Mouse (Mus musculus) frontal cortex, adult 2 months (tissue): Measurements from ENCODE around the gene Ube2e1. TPM values are rescaled to one million over a fixed set of nuclear protein-coding genes. Genes with fewer than 3 reads are reported as not detected.

Experiments
- DNase-seq, 2 experiments: peaks; one replicate each; pipeline ENCODE4 v3.0.0; 2022; ENCODE audit warnings: low spot score in 1 of 2; ENCODE audit errors: extremely low spot score in 1 of 2
- polyA plus RNA-seq: library from polyadenylated mRNA; depleted of rRNA; stranded (reverse); fragments of >200 nt; gene quantifications from 2 replicates; pipeline ENCODE4 v1.2.3, GENCODE M21; 2012; rRNA removed

Ube2e1 gene
- polyA plus RNA-seq, result 112 and 124 TPM in 2 replicates

DNA sequence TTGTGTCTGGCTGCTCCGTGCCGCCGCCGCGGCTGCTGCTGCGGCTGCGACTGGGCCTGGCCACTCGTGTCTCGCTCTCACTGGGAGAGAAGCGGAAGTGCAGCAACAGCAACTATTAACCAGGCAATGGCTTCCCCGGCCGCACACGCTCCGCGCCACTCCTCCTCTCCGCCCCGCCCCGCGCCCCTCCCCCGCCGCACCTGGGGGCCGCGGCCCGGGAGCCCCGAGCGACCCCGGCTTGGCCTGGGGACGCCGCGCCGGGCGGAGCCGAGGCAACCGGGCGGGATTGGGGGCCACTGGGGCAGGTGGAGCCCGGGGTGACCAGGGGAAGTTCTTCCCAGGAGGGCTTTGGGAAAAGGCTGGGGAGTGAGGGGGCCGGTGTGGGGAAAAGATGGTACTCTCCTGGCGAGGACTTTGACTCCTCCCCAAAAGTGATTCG, at the start of gene Ube2e1:
Ube2e1 (minus strand) TSS at position 167 of the 439 bp plus-strand sequence.
- DNase-seq, result peak; percentile 12 to 66

DNA sequence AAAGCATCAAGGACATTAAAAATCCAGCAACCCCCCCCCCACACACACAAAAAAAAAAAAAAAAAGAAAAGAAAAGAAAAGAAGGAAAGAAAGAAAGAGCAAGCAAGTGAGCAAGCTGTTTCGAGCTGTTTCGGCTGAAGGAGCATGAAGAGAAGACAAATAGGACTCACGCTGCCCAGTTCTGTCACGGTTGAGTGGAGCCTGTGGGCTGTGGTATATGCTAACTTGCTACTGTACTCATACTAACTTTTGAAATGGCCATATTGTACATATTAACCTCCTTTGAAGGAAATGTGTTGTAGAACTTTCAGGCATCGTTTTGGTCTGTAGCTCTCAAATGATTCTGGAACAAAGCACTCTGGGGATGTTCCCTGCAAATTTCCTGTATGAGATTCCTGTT, 48.2 kb upstream of the Ube2e1 start:
- DNase-seq, result no peak

DNA sequence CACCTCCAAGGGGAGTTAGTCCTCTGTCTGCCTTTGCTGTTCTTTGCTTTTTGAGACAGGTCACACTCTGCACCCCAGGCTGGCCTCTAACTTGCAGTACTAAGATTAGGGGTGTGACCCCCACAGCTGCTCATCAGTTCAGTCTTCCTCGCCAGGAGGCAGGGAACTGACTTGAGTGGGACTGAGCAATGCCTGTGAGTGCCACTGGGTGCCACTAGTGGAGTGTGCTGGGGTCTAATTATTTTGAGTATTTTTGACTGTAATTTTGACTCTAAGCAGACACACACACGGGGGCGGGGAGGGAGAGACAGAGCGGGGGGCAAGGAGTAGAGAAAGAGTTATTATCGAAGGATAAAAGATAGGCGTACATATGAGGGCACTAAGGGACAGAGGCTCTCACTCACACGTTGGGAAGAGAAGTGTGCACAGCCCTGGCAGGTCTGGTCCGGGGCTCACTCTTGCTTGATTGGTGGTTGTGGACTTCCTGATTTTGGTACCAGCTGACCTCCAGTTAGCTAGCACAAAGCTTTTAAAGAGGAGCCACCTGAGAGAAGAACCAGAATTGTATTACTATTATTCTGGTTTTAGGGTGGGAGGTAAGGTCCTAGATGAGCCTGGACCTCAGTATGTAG, 46.4 kb upstream of the Ube2e1 start:
- DNase-seq, result peak in 1 of 2 experiments; percentile 57

DNA sequence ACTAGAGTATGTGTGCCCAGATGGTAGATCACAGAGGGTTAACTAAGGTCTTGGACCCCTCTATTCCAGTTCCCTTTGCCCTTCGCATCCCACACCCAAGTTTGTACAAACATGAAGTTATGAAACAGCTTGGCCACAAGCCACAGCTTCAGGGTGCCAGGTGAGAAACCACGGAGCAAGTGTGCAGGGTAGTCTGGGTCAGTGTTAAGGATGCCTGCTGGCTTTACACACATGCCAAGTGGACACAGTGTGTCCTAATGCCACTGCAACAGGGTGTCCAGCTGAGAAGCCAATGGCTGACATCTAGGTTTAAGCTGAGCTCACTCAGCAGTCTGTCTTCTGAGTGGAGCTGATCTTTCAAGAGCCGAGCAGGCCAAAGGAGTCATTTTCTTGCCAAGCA, 44.5 kb upstream of the Ube2e1 start:
- DNase-seq, result no peak

DNA sequence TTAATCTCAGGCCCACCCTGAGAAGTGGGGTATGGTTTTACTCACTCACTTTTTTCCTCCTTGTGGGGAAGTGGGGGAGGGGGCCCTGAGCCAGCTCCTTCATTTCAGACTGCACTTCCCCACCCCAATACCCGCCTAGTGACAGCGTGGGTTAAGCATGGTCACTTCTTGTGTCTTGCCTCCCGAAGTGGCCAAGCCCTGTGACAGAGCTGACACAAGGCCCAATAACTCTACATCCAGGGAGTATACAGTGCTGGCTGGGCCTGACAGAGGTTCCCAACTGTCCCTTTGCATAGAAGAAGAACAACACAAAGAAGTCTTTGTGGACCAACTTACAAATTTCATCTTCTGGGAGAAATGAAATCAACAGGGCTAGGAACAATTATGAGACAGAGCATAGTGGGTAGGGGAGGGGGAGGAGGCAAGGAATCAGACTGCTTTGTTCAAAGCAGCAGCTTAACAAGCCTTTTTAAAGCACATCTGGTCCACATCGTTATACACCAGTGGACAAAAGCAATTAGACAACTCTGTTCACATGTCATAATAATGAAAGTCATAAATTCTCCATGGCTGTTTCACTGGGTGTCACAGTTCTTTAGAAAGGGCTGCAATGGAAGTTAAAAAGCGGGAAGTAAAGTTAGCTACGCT, 42.2 kb upstream of the Ube2e1 start:
- DNase-seq, result no peak

DNA sequence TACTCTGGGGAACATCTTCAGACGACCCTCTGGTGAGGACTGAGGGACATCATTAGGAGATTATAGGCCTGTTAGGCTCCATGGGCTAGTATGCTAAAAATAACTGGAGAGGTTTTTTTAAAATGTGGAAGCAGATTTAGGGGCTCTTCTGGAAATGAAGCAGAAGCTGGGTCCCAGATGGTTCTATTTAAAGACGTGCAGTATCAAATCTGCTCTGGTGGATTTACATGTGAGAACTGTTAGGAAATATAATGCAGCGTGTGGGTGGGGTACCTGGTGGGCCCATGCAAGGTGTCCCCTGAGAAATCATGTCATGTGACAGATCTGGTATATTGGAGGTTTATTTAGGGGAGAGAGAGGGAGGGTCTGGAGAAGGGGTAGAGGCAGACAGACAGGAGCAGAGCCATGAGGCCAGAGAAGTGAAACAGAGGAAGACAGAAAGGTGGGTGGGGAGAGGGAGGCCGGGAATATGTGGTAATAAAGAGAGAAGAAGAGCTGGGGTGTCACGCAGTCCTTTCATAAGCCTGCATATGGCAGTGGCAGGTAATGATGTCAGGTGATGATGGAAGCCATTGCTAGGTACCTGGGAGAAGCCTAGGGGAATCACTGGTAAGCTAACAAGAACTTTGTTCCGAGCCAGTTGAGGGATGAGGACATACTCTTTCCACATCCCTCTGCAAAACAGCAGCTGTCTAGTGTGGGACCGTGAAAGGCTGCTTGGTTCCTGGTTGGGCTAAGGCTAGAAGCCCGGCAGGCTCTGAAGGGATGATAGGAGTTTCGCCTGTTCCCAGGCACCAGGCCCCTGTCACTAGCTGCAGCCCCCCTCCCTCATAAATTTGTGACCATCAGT, 41.3 kb upstream of the Ube2e1 start:
- peak; percentile 18 to 39 for DNase-seq

DNA sequence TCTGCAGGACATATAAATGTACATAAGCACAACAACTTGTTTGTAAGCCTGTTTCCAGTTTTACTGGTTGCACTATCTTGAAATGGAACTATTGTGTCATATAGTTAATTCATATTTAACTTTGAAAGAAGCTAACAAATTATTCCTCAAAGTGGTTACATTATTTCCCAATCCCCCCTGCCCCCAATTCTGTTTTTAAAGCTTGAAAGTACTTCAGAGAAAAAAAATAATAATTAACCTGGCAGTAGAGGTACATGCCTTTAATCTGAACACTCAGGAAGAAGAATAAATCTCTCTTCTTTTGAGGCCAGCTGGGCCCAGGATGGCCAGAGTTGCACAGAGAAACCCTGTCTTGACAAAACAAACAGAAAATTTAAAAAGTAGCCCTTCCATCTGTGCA, 37.4 kb upstream of the Ube2e1 start:
- DNase-seq, result no peak

DNA sequence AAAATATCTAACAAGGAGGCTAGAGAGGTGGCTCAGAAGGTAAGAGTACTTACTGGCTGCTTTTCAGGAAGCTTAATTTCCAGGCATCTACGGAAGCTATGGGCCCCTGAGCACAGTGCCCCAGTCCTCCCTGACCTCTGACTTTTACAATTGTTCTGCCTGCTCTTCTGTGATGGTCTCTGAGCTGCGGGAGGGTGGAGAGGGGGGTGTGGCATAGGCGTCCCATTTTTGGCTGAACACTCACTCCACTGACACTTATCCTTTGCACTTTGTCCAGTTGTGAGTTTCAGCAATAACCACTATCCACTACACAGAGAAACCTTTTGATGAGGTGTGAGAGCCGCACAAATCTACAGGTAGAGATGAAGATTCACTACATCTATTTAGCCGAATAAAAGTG, 35.4 kb upstream of the Ube2e1 start:
- DNase-seq, result no peak

DNA sequence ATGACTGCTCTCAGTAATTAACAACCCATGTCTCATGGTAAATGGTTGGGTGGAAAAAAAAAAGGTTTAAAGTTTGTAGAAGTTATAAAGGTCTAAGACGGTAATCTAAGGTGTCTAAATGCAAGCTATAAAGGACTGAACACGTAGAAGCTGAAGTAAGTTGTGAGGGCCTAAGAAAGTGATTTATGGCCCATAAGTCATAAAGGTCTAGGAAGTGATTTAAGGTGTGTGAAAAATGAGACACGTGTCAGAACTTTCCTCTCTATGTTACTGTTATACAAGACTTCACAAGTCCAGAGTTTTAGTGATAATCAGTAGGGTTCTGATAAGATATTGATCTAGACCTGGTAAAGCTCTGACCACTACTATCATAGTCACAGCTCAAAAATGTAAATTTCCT, 32.7 kb upstream of the Ube2e1 start:
- no peak for DNase-seq

DNA sequence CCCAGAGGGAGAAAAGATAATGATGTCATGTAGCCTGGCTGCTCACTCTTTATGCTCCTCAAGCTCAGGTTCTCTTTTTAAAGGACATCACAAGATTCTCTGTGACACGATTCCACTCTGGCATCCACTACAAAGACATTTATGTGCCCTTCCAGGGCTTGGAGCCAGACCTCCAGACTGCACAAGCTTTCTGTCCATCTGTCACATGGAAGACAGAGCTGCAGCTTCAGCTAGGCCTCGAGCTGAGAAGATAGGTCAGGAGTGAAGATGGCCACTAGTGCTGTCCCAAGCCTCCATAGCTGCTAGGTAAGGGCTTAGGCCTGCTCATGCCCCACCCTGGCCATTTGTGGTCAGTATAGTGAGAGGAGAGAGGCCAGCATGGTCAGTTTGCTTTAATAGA, 24.8 kb upstream of the Ube2e1 start:
- no peak for DNase-seq

DNA sequence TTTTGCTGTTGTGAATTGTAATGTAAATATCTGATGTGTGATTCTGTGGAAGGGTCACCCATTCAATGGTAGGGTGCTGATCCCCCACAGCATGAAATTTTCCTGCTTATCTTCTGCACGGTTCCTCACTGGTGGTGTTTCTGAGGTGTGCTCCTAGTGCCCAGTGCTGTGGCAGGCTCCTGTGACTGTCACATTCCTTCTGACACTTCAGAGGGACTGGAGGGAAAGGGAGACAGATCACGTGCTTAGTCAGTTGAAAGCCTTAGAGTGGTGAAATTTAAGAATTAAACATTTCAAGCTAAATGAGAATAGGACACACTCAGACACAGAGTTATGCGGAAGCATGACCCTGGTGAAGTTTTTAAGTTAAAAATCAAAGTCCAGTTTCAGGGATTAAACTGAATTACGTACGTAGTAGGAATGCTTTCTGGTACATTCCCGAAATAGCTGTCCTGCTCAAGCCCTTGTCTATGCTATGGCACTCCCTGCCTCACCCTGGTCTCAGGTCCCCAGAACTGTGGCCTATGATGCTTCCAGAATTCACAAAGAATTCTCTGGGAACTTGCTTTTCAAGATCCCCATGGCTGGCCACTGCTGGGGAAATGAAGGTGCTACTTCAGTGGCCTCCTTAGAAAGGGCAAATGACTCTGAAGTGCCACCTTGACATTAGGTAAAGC, 24.0 kb upstream of the Ube2e1 start:
- no peak for DNase-seq

DNA sequence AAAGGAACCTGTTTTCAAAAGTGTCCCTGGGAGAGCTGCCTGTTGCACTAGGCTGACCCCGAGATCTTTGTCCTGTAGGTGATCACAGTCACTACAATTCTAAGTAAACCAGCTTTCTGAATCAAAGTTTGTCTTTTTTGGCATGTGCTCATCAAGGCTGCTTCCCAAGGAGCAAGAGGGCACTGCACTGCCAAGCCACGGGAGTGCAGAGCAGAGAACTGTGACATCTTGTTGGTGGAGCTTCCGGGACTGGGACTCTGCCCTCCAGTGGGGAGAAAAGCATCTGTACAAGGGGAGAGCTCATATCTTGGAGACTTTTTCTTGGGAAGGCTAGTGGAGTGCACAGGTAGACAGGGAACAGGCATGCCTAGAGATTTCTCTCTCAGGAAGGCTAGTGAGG, 21.9 kb upstream of the Ube2e1 start:
- DNase-seq, result no peak

DNA sequence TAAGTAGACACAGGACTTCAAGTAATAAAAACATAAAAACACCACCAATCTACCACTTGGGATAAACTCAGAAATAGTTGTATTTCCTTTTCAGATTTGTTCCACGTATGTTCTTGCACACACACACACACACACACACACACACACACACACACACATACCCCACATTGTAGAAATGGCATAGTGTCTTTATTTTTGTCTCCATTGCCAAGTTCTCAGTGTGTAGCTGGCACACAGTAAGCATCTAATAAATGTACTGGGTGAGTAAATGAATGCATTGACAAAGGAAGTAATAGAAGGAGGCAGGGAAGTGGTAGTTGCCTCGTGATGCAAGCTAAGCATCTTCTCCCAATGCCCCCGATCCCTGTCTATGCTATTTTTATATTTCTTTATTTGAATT, 21.3 kb upstream of the Ube2e1 start:
- DNase-seq, result no peak

DNA sequence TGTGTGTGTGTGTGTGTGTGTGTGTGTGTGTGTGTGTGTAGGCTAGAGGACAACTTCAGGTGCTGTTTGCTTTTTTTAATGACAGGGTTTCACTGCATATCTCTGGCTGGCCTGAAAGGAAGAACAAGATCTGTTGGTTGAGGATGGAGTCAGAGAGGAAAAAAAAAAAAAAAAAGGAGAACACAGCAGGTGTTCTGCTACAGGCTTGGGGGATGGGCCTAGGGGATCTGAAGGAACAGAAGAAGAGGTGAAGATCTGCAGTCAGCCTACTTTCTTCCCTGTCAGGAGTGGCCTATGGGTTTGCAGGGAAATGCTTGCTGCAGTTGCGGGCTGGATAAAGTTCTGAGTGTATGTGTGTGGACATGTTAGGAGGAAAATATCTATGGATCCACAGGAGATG, 19.0 kb upstream of the Ube2e1 start:
- DNase-seq, result no peak

DNA sequence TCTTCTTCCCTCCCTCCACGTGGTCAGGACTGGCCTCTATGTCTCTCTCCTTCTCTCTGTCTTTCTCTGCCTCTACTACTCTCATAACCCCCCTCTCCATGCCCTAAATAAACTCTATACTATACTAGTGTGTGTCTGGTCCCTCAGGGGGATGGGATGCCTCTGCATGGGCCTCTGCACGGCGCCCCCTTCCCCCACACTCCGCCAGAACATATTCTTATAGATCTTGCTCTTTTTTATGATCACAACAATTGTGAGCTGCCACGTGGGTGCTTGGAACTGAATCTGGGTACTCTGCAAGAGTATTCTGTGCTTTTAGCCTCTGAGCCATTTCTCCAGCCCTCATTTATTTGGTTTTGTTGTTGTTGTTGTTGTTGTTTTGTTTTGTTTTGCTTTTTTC, 18.2 kb upstream of the Ube2e1 start:
- no peak for DNase-seq

DNA sequence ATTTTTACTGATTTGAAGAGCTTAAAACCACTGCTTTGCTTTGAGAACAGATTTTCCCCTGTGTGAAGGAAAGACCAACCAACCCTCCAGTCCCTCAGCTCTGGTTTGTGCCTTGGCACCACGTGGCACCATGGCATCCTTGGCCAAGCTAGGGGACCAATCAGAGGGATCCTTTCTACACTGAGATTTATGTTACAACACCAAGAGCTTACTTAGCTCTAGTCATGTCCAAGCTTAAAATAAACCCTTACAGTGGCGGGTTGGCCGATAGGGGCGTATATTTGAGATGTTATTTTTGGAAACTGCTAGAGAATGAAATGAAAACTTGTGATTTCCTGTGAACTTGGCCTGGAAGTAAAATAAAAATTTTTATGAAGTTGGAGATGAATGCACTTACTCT, 11.9 kb upstream of the Ube2e1 start:
- DNase-seq, result no peak

DNA sequence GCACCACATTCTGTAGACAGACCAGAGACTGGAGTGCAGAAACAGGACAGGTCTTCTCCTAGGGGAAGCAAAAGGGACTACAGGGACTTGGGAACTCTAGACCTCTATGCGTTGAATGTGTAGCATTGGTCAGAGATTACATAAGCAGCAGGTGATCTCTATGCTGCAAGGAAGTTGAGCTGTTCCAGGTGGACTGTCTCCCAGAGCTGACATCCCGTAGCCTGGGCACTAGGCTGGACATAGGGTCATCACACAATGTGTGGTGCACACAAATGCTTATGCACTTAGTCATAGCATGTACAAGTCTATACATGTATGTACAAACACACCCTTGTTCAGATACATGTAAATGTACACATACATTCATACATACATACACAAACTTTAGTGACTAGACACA, 11.1 kb upstream of the Ube2e1 start:
- no peak for DNase-seq

DNA sequence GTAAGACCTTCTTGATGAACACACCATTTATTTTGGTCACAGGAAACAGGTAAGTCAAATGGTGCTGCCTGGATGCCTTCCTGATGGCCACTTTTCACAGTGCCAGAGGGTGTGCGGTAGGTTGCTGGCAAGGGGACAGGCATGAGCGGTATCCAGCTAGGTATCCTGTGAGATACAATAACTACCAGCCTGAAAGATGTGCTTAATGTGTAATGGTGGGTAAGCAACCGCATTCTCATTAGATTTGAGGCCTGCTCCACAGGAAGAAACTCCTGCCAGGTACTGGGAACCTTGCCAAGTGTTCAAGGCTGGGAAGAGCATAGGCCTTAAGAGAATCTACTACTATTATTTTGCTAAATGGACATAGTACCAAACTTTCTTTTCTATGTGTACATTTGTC, 9.4 kb upstream of the Ube2e1 start:
- DNase-seq, result no peak

DNA sequence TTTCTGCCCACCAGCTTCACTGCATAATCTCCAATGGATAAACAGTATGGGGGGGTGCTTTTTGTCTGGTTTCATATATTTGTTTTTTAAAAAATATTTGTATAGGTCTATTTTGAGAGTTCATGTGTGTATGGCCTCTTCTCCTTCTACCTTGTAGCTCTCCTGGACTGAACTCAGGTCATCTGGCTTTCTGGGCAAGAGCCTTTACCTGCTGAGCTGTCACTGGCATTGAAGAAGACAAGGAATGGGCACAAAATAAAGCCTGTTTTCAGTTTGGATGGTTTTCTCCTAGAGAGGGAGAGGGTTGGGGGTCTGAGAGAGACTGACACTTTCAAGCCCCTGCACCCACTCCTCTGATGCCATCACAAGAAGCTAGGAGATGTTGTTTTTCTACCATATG, 4.4 kb upstream of the Ube2e1 start:
- no peak for DNase-seq

DNA sequence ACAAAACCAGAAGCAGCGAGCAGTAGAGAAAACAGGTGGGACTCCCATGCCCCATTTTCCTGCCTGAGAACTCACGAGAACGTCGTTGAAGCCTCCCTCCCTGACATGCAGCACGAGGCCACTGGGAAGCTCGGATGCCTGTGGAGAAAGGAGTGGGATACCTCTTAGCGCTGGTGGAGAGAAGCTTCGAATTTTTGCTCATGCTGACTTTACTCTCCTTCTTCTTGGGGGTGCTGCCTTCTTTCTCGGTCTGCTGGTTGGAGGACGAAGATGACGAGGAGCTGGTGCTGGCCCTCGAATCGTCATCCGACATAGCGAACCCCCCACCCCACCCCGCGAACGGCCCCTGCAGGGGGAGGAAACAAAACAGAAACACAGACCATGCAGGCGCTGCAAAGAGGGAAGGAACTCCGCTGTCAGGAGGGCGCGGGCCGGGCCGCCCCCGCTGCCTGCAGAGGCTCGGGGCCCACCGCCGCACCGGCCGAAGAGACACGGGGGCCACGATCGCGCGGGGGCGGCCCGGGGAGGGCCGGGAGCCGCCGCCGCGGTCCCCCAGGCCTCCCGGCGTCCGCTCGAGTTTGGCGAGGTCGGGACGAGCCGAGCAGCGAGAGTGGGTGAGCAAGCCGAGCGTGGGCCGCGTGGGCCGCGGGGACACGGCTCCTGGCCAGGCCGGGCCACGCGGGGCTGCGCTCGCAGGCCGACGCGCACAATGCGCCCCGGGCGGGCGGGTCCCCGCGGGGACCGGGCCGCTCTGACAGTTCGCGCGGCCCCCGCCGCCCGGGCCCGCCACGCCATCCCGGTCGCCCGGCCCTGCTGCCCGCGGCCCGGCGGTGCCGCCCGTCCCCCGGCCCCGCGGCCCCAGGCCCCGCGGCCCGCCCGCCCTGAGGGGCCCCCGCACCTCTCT, 618 bp downstream of the Ube2e1 start:
- peak; percentile 11 to 38 for DNase-seq
